Mouse (Mus musculus): ENCODE measurements at regions not wholly inside any gene's neighbourhood (a gene's known extent, or its start where the extent isn't known, plus 50 kb on each side); places are given as distances from the start of the nearest gene placed in this dataset.

GRCm38 (mm10) chr5:119588340-119589272 lies 81.9 kb upstream of the Tbx3 start:
- Histone ChIP-seq H3K9me3 (ENCODE audit: low read length) (no peaks in the 10 kb centered on the region), H3K4me1 (ENCODE audit: insufficient read depth) (no peaks in the 10 kb centered on the region), H3K4me3 (ENCODE audit: low read depth, low read length) (no peak overlapping the region), H3K9ac (no peak overlapping the region), H3K4me2 (ENCODE audit: low read depth) (no peak overlapping the region), H3K27me3 (ENCODE audit: insufficient read depth, low read length) (no peaks in the 10 kb centered on the region), H3K36me3 (ENCODE audit: insufficient read depth) (no peaks in the 10 kb centered on the region), H3K27ac (ENCODE audit: low read depth, low read length) (no peak overlapping the region)
- TF ChIP-seq CTCF (IDR thresholded peaks at IDR 0.05; ENCODE audit: low read depth), result no peak
- DNase-seq, result no peak
- no peak for ATAC-seq
- 32% methylated on average over 9 of the region's 9 CpGs for WGBS

GRCm38 (mm10) chr5:119591271-119591670 lies 79.2 kb upstream of the Tbx3 start:
- no peak for TF ChIP-seq CTCF (IDR thresholded peaks at IDR 0.05; ENCODE audit: low read depth)
- no peaks in the 10 kb centered on the region for H3K9me3 ChIP-seq (ENCODE audit: low read length)
- no peaks in the 10 kb centered on the region for H3K36me3 ChIP-seq (ENCODE audit: insufficient read depth)
- H3K9ac ChIP-seq, result no peak overlapping the region
- 84% methylated on average over 5 of the region's 5 CpGs for WGBS
- H3K4me1 ChIP-seq (ENCODE audit: insufficient read depth), result no peaks in the 10 kb centered on the region
- no peak for DNase-seq
- H3K4me2 ChIP-seq (ENCODE audit: low read depth), result no peak overlapping the region
- no peak overlapping the region for H3K4me3 ChIP-seq (ENCODE audit: low read depth, low read length)
- ATAC-seq, result no peak
- H3K27me3 ChIP-seq (ENCODE audit: insufficient read depth, low read length), result no peaks in the 10 kb centered on the region
- no peak overlapping the region for H3K27ac ChIP-seq (ENCODE audit: low read depth, low read length)

- TF ChIP-seq CTCF (IDR thresholded peaks at IDR 0.05; ENCODE audit: low read depth), result no peak
- Histone ChIP-seq H3K9ac (no peak overlapping the region), H3K4me3 (ENCODE audit: low read depth, low read length) (no peak overlapping the region), H3K4me1 (ENCODE audit: insufficient read depth) (no peaks in the 10 kb centered on the region), H3K9me3 (ENCODE audit: low read length) (no peaks in the 10 kb centered on the region), H3K4me2 (ENCODE audit: low read depth) (no peak overlapping the region), H3K36me3 (ENCODE audit: insufficient read depth) (no peaks in the 10 kb centered on the region), H3K27ac (ENCODE audit: low read depth, low read length) (no peak overlapping the region), H3K27me3 (ENCODE audit: insufficient read depth, low read length) (no peaks in the 10 kb centered on the region)
- WGBS, result 84% methylated on average over 10 of the region's 10 CpGs
- no peak for ATAC-seq
- DNase-seq, result no peak
Observed at GRCm38 (mm10) chr5:119592891-119593290, 77.6 kb upstream of the Tbx3 start.

- no peak overlapping the region for H3K27ac ChIP-seq (ENCODE audit: low read depth, low read length)
- no peak overlapping the region for H3K9ac ChIP-seq
- no peaks in the 10 kb centered on the region for H3K36me3 ChIP-seq (ENCODE audit: insufficient read depth)
- no peak overlapping the region for H3K4me3 ChIP-seq (ENCODE audit: low read depth, low read length)
- no peaks in the 10 kb centered on the region for H3K27me3 ChIP-seq (ENCODE audit: insufficient read depth, low read length)
- TF ChIP-seq CTCF (IDR thresholded peaks at IDR 0.05; ENCODE audit: low read depth), result no peak
- H3K9me3 ChIP-seq (ENCODE audit: low read length), result no peaks in the 10 kb centered on the region
- 85% methylated on average over 8 of the region's 8 CpGs for WGBS
- DNase-seq, result no peak
- H3K4me2 ChIP-seq (ENCODE audit: low read depth), result no peak overlapping the region
- H3K4me1 ChIP-seq (ENCODE audit: insufficient read depth), result no peaks in the 10 kb centered on the region
- ATAC-seq, result no peak
Observed at GRCm38 (mm10) chr5:119594541-119594940, 75.9 kb upstream of the Tbx3 start.

- Histone ChIP-seq H3K4me1 (ENCODE audit: insufficient read depth) (no peaks in the 10 kb centered on the region), H3K27me3 (ENCODE audit: insufficient read depth, low read length) (no peaks in the 10 kb centered on the region), H3K36me3 (ENCODE audit: insufficient read depth) (no peaks in the 10 kb centered on the region), H3K27ac (ENCODE audit: low read depth, low read length) (no peak overlapping the region), H3K9me3 (ENCODE audit: low read length) (no peaks in the 10 kb centered on the region), H3K4me3 (ENCODE audit: low read depth, low read length) (no peak overlapping the region), H3K4me2 (ENCODE audit: low read depth) (no peak overlapping the region), H3K9ac (no peak overlapping the region)
- no peak for TF ChIP-seq CTCF (IDR thresholded peaks at IDR 0.05; ENCODE audit: low read depth)
- no peak for ATAC-seq
- WGBS, result 89% methylated on average over 19 of the region's 19 CpGs
- DNase-seq, result no peak
Observed at GRCm38 (mm10) chr5:119596295-119596993, 74.0 kb upstream of the Tbx3 start.

- Histone ChIP-seq H3K4me3 (ENCODE audit: low read depth, low read length) (no peak overlapping the region), H3K4me2 (ENCODE audit: low read depth) (no peak overlapping the region), H3K27me3 (ENCODE audit: insufficient read depth, low read length) (no peaks in the 10 kb centered on the region), H3K36me3 (ENCODE audit: insufficient read depth) (no peaks in the 10 kb centered on the region), H3K9me3 (ENCODE audit: low read length) (no peaks in the 10 kb centered on the region), H3K27ac (ENCODE audit: low read depth, low read length) (no peak overlapping the region), H3K9ac (no peak overlapping the region), H3K4me1 (ENCODE audit: insufficient read depth) (no peaks in the 10 kb centered on the region)
- TF ChIP-seq CTCF (IDR thresholded peaks at IDR 0.05; ENCODE audit: low read depth), result no peak
- DNase-seq (no peak), ATAC-seq (no peak)
- 84% methylated on average over 8 of the region's 8 CpGs for WGBS
Observed at GRCm38 (mm10) chr5:119596994-119597391, 73.5 kb upstream of the Tbx3 start.

- no peak for ATAC-seq
- 97% methylated on average over 3 of the region's 3 CpGs for WGBS
Observed at GRCm38 (mm10) chr5:119597530-119597929, 72.9 kb upstream of the Tbx3 start.

More at GRCm38 (mm10) chr5:119597530-119597929, 72.9 kb upstream of the Tbx3 start:
- H3K27ac ChIP-seq (ENCODE audit: low read depth, low read length), result no peak overlapping the region
- H3K4me2 ChIP-seq (ENCODE audit: low read depth), result no peak overlapping the region
- H3K27me3 ChIP-seq (ENCODE audit: insufficient read depth, low read length), result no peaks in the 10 kb centered on the region
- no peak for DNase-seq
- H3K9ac ChIP-seq, result no peak overlapping the region
- H3K36me3 ChIP-seq (ENCODE audit: insufficient read depth), result no peaks in the 10 kb centered on the region
- H3K4me3 ChIP-seq (ENCODE audit: low read depth, low read length), result no peak overlapping the region
- TF ChIP-seq CTCF (IDR thresholded peaks at IDR 0.05; ENCODE audit: low read depth), result no peak
- H3K4me1 ChIP-seq (ENCODE audit: insufficient read depth), result no peaks in the 10 kb centered on the region
- no peaks in the 10 kb centered on the region for H3K9me3 ChIP-seq (ENCODE audit: low read length)
